Mouse (Mus musculus): Measurements from ENCODE around the gene Mns1.
"Not testable (repeated sequence)": the region's sequence is repeated elsewhere in the genome, so short reads cannot be mapped to it uniquely, and the experiment has no call there.

Gene Mns1

GRCm38 (mm10) chr9:72437822-72438701 is at the start of gene Mns1:
Gene Mns1 (plus strand): TSS chr9:72438011.
- peak; percentile 94 for DNase-seq (ENCODE audit: low read depth, low spot score)

GRCm38 (mm10) chr9:72388934-72389333 is 48.9 kb upstream of the Mns1 start:
- DNase-seq (ENCODE audit: low read depth, low spot score): no peak

GRCm38 (mm10) chr9:72389431-72390002 is 48.3 kb upstream of the Mns1 start:
- DNase-seq (ENCODE audit: low read depth, low spot score): no peak

GRCm38 (mm10) chr9:72390321-72391077 is 47.3 kb upstream of the Mns1 start:
- no peak for DNase-seq (ENCODE audit: low read depth, low spot score)

GRCm38 (mm10) chr9:72392686-72393085 is 45.1 kb upstream of the Mns1 start:
- DNase-seq (ENCODE audit: low read depth, low spot score): no peak

GRCm38 (mm10) chr9:72393238-72393637 is 44.6 kb upstream of the Mns1 start:
- DNase-seq (ENCODE audit: low read depth, low spot score): no peak

GRCm38 (mm10) chr9:72393869-72394341 is 43.9 kb upstream of the Mns1 start:
- no peak for DNase-seq (ENCODE audit: low read depth, low spot score)

GRCm38 (mm10) chr9:72400121-72400520 is 37.7 kb upstream of the Mns1 start:
- no peak for DNase-seq (ENCODE audit: low read depth, low spot score)

- not testable (repeated sequence) for DNase-seq (ENCODE audit: low read depth, low spot score)
Measured at GRCm38 (mm10) chr9:72401769-72402168, 36.0 kb upstream of the Mns1 start.

GRCm38 (mm10) chr9:72403421-72403820 is 34.4 kb upstream of the Mns1 start:
- no peak for DNase-seq (ENCODE audit: low read depth, low spot score)

GRCm38 (mm10) chr9:72404446-72404845 is 33.4 kb upstream of the Mns1 start:
- no peak for DNase-seq (ENCODE audit: low read depth, low spot score)

GRCm38 (mm10) chr9:72404934-72405333 is 32.9 kb upstream of the Mns1 start:
- DNase-seq (ENCODE audit: low read depth, low spot score): no peak

- DNase-seq (ENCODE audit: low read depth, low spot score): no peak
Measured at GRCm38 (mm10) chr9:72405882-72406638, 31.8 kb upstream of the Mns1 start.

GRCm38 (mm10) chr9:72408131-72408586 is 29.7 kb upstream of the Mns1 start:
- DNase-seq (ENCODE audit: low read depth, low spot score): peak; percentile 85

- no peak for DNase-seq (ENCODE audit: low read depth, low spot score)
Measured at GRCm38 (mm10) chr9:72409381-72410225, 28.2 kb upstream of the Mns1 start.

GRCm38 (mm10) chr9:72411746-72412145 is 26.1 kb upstream of the Mns1 start:
- no peak for DNase-seq (ENCODE audit: low read depth, low spot score)

GRCm38 (mm10) chr9:72418443-72418842 is 19.4 kb upstream of the Mns1 start:
- DNase-seq (ENCODE audit: low read depth, low spot score): no peak

GRCm38 (mm10) chr9:72420490-72420889 is 17.3 kb upstream of the Mns1 start:
- no peak for DNase-seq (ENCODE audit: low read depth, low spot score)

- peak; percentile 20 for DNase-seq (ENCODE audit: low read depth, low spot score)
Measured at GRCm38 (mm10) chr9:72422284-72422683, 15.5 kb upstream of the Mns1 start.

- no peak for DNase-seq (ENCODE audit: low read depth, low spot score)
Measured at GRCm38 (mm10) chr9:72422753-72423152, 15.1 kb upstream of the Mns1 start.

Measured in ES-CJ7 (cell line).